Mouse (Mus musculus) embryonic fibroblast, embryonic 13.5 days (primary cell): ENCODE results near the gene Pex5l.

ENCODE experiments used
- CTCF ChIP-seq: IDR thresholded peaks from 2 replicates; pipeline ENCODE4 v1.5.1; 2011; ENCODE audit warnings: mild to moderate bottlenecking, control low read depth, low read length, moderate library complexity, borderline replicate concordance; ENCODE audit not compliant: insufficient read depth
- POLR2A ChIP-seq: IDR thresholded peaks from 2 replicates; pipeline ENCODE4 v1.6.1; 2011; ENCODE audit warnings: low read depth, mild to moderate bottlenecking, control low read depth, low read length, moderate library complexity

- TF ChIP-seq CTCF = no peak
- no peak for TF ChIP-seq POLR2A
Measured at GRCm38 (mm10) chr3:33165186-33165585, 22.1 kb upstream of the Pex5l start.
